In genomic region chr11:115138597-115139262, GRCm38 (mm10) we compare ENCODE assay signal across 16 mouse cellular contexts. TPM values are rescaled to one million over a fixed set of nuclear protein-coding genes. Genes with fewer than 3 reads are reported as not detected.
A peak's percentile ranks its signal among the peaks of the same experiment; 100 is the strongest.
DNase-seq lines count a peak whose midpoint lies in the region; ATAC-seq and TF ChIP-seq lines count a peak whose summit lies in the region.
"Had no signal": no experiment of that assay in that cellular context is flagged by ENCODE, and none has a peak within 500 bp of the region (broad histone marks: within the 10 kb centered on the region; RNA-seq: fewer than 3 reads in every experiment).

No protein-coding gene starts in this region.

- peaks cover 10% of the 10 kb centered on the region for H3K4me1 ChIP-seq in thymus, adult 2 months (replicated peaks; ENCODE audit: control insufficient read depth, insufficient read depth, low read length)
- H3K4me1 ChIP-seq in heart, embryonic 11.5 days (ENCODE audit: control insufficient read depth, insufficient read depth, low read length): no peaks in the 10 kb centered on the region
- H3K4me1 ChIP-seq: embryonic facial prominence, embryonic 10.5 days; heart, embryonic 12.5 days; hindbrain, embryonic 12.5 days had no signal

- no peak overlapping the region for H3K9ac ChIP-seq in heart, embryonic 11.5 days (ENCODE audit: low read depth, low read length)
- H3K9ac ChIP-seq: heart, embryonic 12.5 days; hindbrain, embryonic 12.5 days had no signal

- no peaks in the 10 kb centered on the region for H3K9me3 ChIP-seq in heart, embryonic 11.5 days (replicated peaks; ENCODE audit: control insufficient read depth, low read length)
- H3K9me3 ChIP-seq: embryonic facial prominence, embryonic 10.5 days; heart, embryonic 12.5 days; hindbrain, embryonic 12.5 days had no signal

- no peak overlapping the region for H3K4me2 ChIP-seq in heart, embryonic 11.5 days
- H3K4me2 ChIP-seq: heart, embryonic 12.5 days; hindbrain, embryonic 12.5 days had no signal

- H3K27ac ChIP-seq in thymus, adult 2 months (ENCODE audit: control insufficient read depth, insufficient read depth, low read length): peak overlapping the region; percentile 26; the same call in 1 of the 2 replicates
- no peak overlapping the region for H3K27ac ChIP-seq in heart, embryonic 11.5 days (ENCODE audit: low read depth, low read length)
- H3K27ac ChIP-seq: embryonic facial prominence, embryonic 10.5 days; hindbrain, embryonic 12.5 days had no signal

- no peak for TF ChIP-seq CTCF in thymus, adult 2 months (IDR thresholded peaks at IDR 0.05; ENCODE audit: borderline replicate concordance, control insufficient read depth, extremely low read depth, insufficient read depth, low read length, poor library complexity)

- DNase-seq in layer of hippocampus, adult 11-12 months (ENCODE audit: low spot score): peak; percentile 12
- DNase-seq in layer of hippocampus, postnatal 10 days (ENCODE audit: low spot score in 2 of 2): no peak
- no peak for DNase-seq in thymus, adult 2 months
- DNase-seq in thymus, postnatal 10 days (ENCODE audit: low spot score in 2 of 2): no peak
- peak; percentile 42 for DNase-seq in induced T-regulatory cell, adult 2 months (ENCODE audit: low read depth)
- DNase-seq in gastrocnemius, postnatal 4 days (ENCODE audit: low spot score in 2 of 2): no peak
- DNase-seq: adrenal gland, adult 2 months; cerebellum, postnatal 10 days had no signal

- TF ChIP-seq POLR2A in thymus, adult 2 months (IDR thresholded peaks at IDR 0.05; ENCODE audit: control insufficient read depth, extremely low read depth, insufficient read depth, low read length, poor library complexity): no peak

- peak; percentile 90 for ATAC-seq in neutrophil, adult 5-6 weeks (ENCODE audit: extremely low read depth, insufficient number of reproducible peaks, low FRiP score, poor library complexity, severe bottlenecking)
- no peak for ATAC-seq in heart, embryonic 11.5 days (replicated peaks; ENCODE audit: insufficient number of reproducible peaks, low FRiP score, low TSS enrichment)
- ATAC-seq: Patski had no signal

- H3K27me3 ChIP-seq in thymus, adult 2 months (ENCODE audit: control insufficient read depth, insufficient read depth, low read length): no peaks in the 10 kb centered on the region
- no peaks in the 10 kb centered on the region for H3K27me3 ChIP-seq in heart, embryonic 11.5 days (ENCODE audit: control insufficient read depth, insufficient read depth, low read length)
- H3K27me3 ChIP-seq: heart, embryonic 12.5 days had no signal

- H3K4me3 ChIP-seq in thymus, adult 2 months (ENCODE audit: control insufficient read depth, insufficient read depth, low read length): no peak overlapping the region
- H3K4me3 ChIP-seq in heart, embryonic 11.5 days (ENCODE audit: low read depth, low read length): no peak overlapping the region
- H3K4me3 ChIP-seq: embryonic facial prominence, embryonic 10.5 days; heart, embryonic 12.5 days; hindbrain, embryonic 12.5 days; myocyte had no signal

- WGBS in thymus, adult 2 months: 57% methylated on average over 5 of the region's 5 CpGs
- WGBS in heart, embryonic 11.5 days (ENCODE audit: insufficient replicate concordance): 62% methylated on average over 5 of the region's 5 CpGs

- H3K36me3 ChIP-seq in thymus, adult 2 months (ENCODE audit: control insufficient read depth, insufficient read depth, low read length): no peaks in the 10 kb centered on the region
- no peaks in the 10 kb centered on the region for H3K36me3 ChIP-seq in heart, embryonic 11.5 days (ENCODE audit: control insufficient read depth, insufficient read depth, low read length)
- H3K36me3 ChIP-seq: embryonic facial prominence, embryonic 10.5 days; heart, embryonic 12.5 days; hindbrain, embryonic 12.5 days had no signal

RNA-seq across cellular contexts. Expression of gene Cd300lf, which starts 4.9 kb away (rescaled TPM):
- under 1 TPM; 0.27 to 0.50 TPM for total RNA-seq in layer of hippocampus, postnatal 10 days (2021)
- 8.4 and 10.4 TPM in 2 replicates for polyA plus RNA-seq in thymus, adult 2 months (2012; rRNA removed)
- 369 and 393 TPM in 2 replicates for total RNA-seq in neutrophil, adult 5-6 weeks (2017)
- polyA plus RNA-seq in heart, embryonic 11.5 days (2014; fragmentation: Nextera tagmentation; extraction: Ambion mirVana): 0.19 and 0.20 TPM in 2 replicates
- under 1 TPM; 0.49 TPM for total RNA-seq in gastrocnemius, postnatal 4 days (2021)
- polyA plus RNA-seq: C2C12; embryonic facial prominence, embryonic 10.5 days; myocyte; Patski had no signal

RNA-seq across cellular contexts. Expression of gene Slc9a3r1, which starts 24.4 kb away (rescaled TPM):
- total RNA-seq in layer of hippocampus, postnatal 10 days (2021): 10 to 100 TPM; 70.4 to 78.0 TPM
- 202 and 207 TPM in 2 replicates for polyA plus RNA-seq in thymus, adult 2 months (2012; rRNA removed)
- 115 and 118 TPM in 2 replicates for total RNA-seq in neutrophil, adult 5-6 weeks (2017)
- polyA plus RNA-seq in heart, embryonic 11.5 days (2014; fragmentation: Nextera tagmentation; extraction: Ambion mirVana): 26.4 and 31.1 TPM in 2 replicates
- 10 to 100 TPM; 10.9 to 12.4 TPM for total RNA-seq in gastrocnemius, postnatal 4 days (2021)

RNA-seq across cellular contexts. Expression of gene Rab37, which starts 47.5 kb away (rescaled TPM):
- 1 to 10 TPM in 1 of 2 experiments, under 1 TPM in 1; 0.91 to 1.6 TPM for total RNA-seq in layer of hippocampus, postnatal 10 days (2021)
- 15.1 and 18.3 TPM in 2 replicates for polyA plus RNA-seq in thymus, adult 2 months (2012; rRNA removed)
- 9.7 and 13.5 TPM in 2 replicates for total RNA-seq in neutrophil, adult 5-6 weeks (2017)
- polyA plus RNA-seq in heart, embryonic 11.5 days (2014; fragmentation: Nextera tagmentation; extraction: Ambion mirVana): 1.3 and 2.9 TPM in 2 replicates
- 1 to 10 TPM; 1.0 to 1.3 TPM for total RNA-seq in gastrocnemius, postnatal 4 days (2021)

RNA-seq across cellular contexts. Expression of gene Tmem104, which starts 48.6 kb away (rescaled TPM):
- 10 to 100 TPM; 15.1 to 20.2 TPM for total RNA-seq in layer of hippocampus, postnatal 10 days (2021)
- polyA plus RNA-seq in thymus, adult 2 months (2012; rRNA removed): 24.1 and 26.8 TPM in 2 replicates
- 9.3 and 19.8 TPM in 2 replicates for total RNA-seq in neutrophil, adult 5-6 weeks (2017)
- polyA plus RNA-seq in heart, embryonic 11.5 days (2014; fragmentation: Nextera tagmentation; extraction: Ambion mirVana): 7.5 and 8.2 TPM in 2 replicates
- total RNA-seq in gastrocnemius, postnatal 4 days (2021): 1 to 10 TPM; 8.5 to 9.8 TPM

RNA-seq across cellular contexts. Expression of gene Nat9, which starts 48.9 kb away (rescaled TPM):
- total RNA-seq in layer of hippocampus, postnatal 10 days (2021): 10 to 100 TPM; 15.8 to 17.6 TPM
- 9.8 and 11.8 TPM in 2 replicates for polyA plus RNA-seq in thymus, adult 2 months (2012; rRNA removed)
- total RNA-seq in neutrophil, adult 5-6 weeks (2017): 50.6 and 63.4 TPM in 2 replicates
- polyA plus RNA-seq in heart, embryonic 11.5 days (2014; fragmentation: Nextera tagmentation; extraction: Ambion mirVana): 13.7 and 15.7 TPM in 2 replicates
- 10 to 100 TPM; 16.4 to 17.9 TPM for total RNA-seq in gastrocnemius, postnatal 4 days (2021)

Comparison
In these comparisons a context has a peak if more than half of its experiments do, and no peak if none do; other contexts are left out.
1. DNase-seq: peak in layer of hippocampus, adult 11-12 months (single experiment) and induced T-regulatory cell, adult 2 months (single experiment); none in layer of hippocampus, postnatal 10 days (0 of 2), thymus, adult 2 months (single experiment), thymus, postnatal 10 days (0 of 2) and gastrocnemius, postnatal 4 days (0 of 2).
2. RNA of gene Cd300lf, which starts 4.9 kb away (total RNA-seq): 369 to 393 TPM in neutrophil, adult 5-6 weeks; 0.27 to 0.50 TPM in layer of hippocampus, postnatal 10 days and 0.49 TPM in gastrocnemius, postnatal 4 days; every median in the first group is over 100 times any median in the second.